Mouse (Mus musculus) spleen, adult 2 months (tissue): ENCODE measurements around the gene Plekhm1.

ENCODE experiments used
- CTCF ChIP-seq: fragments of 200-500 bp; IDR thresholded peaks from 2 replicates; pipeline ENCODE4 v1.5.1; 2011; ENCODE audit warnings: mild to moderate bottlenecking, inconsistent platforms; ENCODE audit not compliant: insufficient read depth, insufficient read length, insufficient replicate concordance; ENCODE audit errors: extremely low read depth
- POLR2A ChIP-seq: fragments of 200-500 bp; IDR thresholded peaks from 2 replicates; pipeline ENCODE4 v1.6.1; 2011; ENCODE audit warnings: low read depth, low read length, inconsistent platforms

GRCm38 (mm10) chr11:103411301-103411700 lies 1.2 kb downstream of the Plekhm1 start:
- TF ChIP-seq POLR2A (no peak), CTCF (no peak)
